Mouse (Mus musculus) embryonic facial prominence, embryonic 12.5 days (tissue): ENCODE data around the gene Wwc1. TPM values are rescaled to one million over a fixed set of nuclear protein-coding genes. Genes with fewer than 3 reads are reported as not detected.

ENCODE experiments used
- ATAC-seq: fragments of 200-750 bp; cut with Nextera tagmentation; 2 replicates; pipeline ENCODE4 v1.8.0; 2017; ENCODE audit not compliant: insufficient number of reproducible peaks, insufficient read depth, low FRiP score, low TSS enrichment
- H3K27ac ChIP-seq: fragments of 300-500 bp; sonication (generic); 2 replicates; pipeline ENCODE4 v1.5.1; 2016; ENCODE audit warnings: mild to moderate bottlenecking
- H3K27me3 ChIP-seq: fragments of 300-500 bp; sonication (generic); 2 replicates; pipeline ENCODE4 v1.6.1; 2016; ENCODE audit warnings: mild to moderate bottlenecking, moderate library complexity
- H3K36me3 ChIP-seq: fragments of 300-500 bp; sonication (generic); 2 replicates; pipeline ENCODE4 v1.6.1; 2016; ENCODE audit warnings: mild to moderate bottlenecking
- H3K4me1 ChIP-seq: fragments of 300-500 bp; sonication (generic); 2 replicates; pipeline ENCODE4 v1.6.1; 2016
- H3K4me2 ChIP-seq: fragments of 300-500 bp; sonication (generic); replicated peaks from 2 replicates; pipeline ENCODE4 v1.6.1; 2016; ENCODE audit warnings: mild to moderate bottlenecking, moderate library complexity
- H3K4me3 ChIP-seq: fragments of 300-500 bp; sonication (generic); 2 replicates; pipeline ENCODE4 v1.5.1; 2016; ENCODE audit warnings: mild to moderate bottlenecking
- H3K9ac ChIP-seq: fragments of 300-500 bp; sonication (generic); 2 replicates; pipeline ENCODE4 v1.6.1; 2016; ENCODE audit warnings: mild to moderate bottlenecking, moderate library complexity
- H3K9me3 ChIP-seq: fragments of 300-500 bp; sonication (generic); 2 replicates; pipeline ENCODE4 v1.6.1; 2016; ENCODE audit warnings: mild to moderate bottlenecking, moderate library complexity
- WGBS: fragments of 180-500 bp; shearing (Covaris S2); methylation state at CpG from one replicate; pipeline ENCODE4 v1.1.7; 2016; 5-methylcytosine and 5-hydroxymethylcytosine counted together
- polyA plus RNA-seq: library from polyadenylated mRNA; unstranded; fragments of >200 nt; fragmentation: Nextera tagmentation; extraction: Ambion mirVana; gene quantifications from 2 replicates; pipeline ENCODE4 v1.2.1, GENCODE M21; 2016

Wwc1 gene
- polyA plus RNA-seq, 1 experiment from 2014 or later = 5.7 TPM

DNA sequence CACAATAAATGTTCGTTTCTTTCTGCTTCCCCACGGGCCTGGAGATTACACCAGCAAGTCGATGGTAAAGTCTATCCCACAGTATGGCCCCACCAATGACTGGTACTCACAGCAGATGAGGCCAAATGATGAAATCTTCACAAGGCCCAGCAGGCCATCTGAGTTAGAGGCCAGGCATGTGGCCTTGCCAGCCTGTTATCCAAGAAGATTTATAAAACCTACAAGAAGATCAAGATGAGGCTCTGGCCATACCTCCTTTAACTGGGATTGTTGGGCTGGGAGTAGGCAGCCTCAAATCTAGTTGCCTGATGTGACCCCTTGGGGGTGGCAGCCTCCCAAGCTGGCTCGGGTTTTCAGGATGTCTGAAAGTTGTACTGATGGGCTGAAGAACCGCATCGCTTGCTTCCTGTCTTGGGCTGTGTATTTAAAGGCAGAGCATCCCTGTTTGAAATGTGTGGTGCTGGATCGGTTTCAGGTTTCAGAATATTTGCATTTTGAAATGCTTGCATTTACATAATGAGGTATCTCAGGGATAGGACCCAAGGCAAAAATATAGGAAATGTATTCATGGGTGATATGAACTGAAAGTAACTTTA lies 75.3 kb downstream of the Wwc1 start:
- H3K4me2 ChIP-seq = no peak overlapping the region
- 74% methylated on average over 7 of the region's 7 CpGs for WGBS
- no peaks in the 10 kb centered on the region for H3K27me3 ChIP-seq
- no peak for ATAC-seq
- H3K9me3 ChIP-seq = no peaks in the 10 kb centered on the region
- H3K4me3 ChIP-seq = no peak overlapping the region
- H3K27ac ChIP-seq = no peak overlapping the region
- no peak overlapping the region for H3K9ac ChIP-seq
- H3K36me3 ChIP-seq = no peaks in the 10 kb centered on the region
- no peaks in the 10 kb centered on the region for H3K4me1 ChIP-seq

GRCm38 (mm10) chr11:35903079-35903478 lies 77.2 kb downstream of the Wwc1 start:
- Histone ChIP-seq H3K4me1 (no peaks in the 10 kb centered on the region), H3K4me2 (no peak overlapping the region), H3K27ac (no peak overlapping the region), H3K4me3 (no peak overlapping the region), H3K27me3 (no peaks in the 10 kb centered on the region), H3K36me3 (no peaks in the 10 kb centered on the region), H3K9me3 (no peaks in the 10 kb centered on the region), H3K9ac (no peak overlapping the region)
- ATAC-seq = no peak
- WGBS = 85% methylated on average over 9 of the region's 9 CpGs

DNA sequence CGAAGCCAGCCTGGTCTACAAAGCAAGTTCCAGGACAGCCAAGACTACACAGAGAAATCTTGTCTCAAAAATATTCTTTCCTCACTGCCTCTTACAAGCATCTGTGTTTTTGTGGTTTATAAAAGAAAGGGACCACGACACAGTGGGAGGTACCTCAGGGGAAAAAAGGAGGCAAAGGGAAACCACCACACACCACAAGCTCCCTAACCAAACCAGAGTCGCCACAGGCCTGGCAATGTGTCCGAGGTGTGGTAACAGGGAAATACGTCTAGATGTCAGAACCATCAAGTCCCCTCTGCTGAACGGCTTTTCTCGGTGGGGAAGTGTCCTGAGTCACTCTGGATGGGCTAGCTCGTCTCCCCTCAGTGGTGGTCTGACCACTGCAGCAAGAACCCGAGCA lies 80.4 kb downstream of the Wwc1 start:
- Histone ChIP-seq H3K27me3 (no peaks in the 10 kb centered on the region), H3K9ac (no peak overlapping the region), H3K4me2 (no peak overlapping the region), H3K27ac (no peak overlapping the region), H3K9me3 (no peaks in the 10 kb centered on the region), H3K4me1 (no peaks in the 10 kb centered on the region), H3K36me3 (no peaks in the 10 kb centered on the region), H3K4me3 (no peak overlapping the region)
- WGBS = 64% methylated on average over 9 of the region's 9 CpGs
- ATAC-seq = no peak

DNA sequence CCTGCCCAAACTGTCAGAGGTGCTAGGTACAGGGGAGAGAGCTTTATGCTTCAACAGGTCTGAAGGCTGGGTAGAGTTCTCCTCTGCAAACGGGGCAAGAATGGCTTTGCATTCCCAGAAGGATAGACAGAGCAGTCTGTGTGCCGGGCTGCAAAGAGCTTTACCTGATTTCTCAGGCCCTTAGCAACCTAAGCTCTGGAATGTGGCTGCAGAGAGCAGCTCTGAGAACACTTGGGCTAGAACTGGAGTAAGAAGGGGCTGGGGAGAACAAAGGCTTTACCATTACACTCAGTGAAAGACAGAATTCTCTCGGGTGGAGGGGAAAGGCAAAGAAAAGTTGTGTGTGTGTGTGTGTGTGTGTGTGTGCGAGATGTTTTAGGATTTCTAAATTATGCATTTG lies 86.9 kb downstream of the Wwc1 start:
- ATAC-seq = no peak
- Histone ChIP-seq H3K4me1 (peaks cover 13% of the 10 kb centered on the region), H3K4me2 (no peak overlapping the region), H3K27ac (peak overlapping the region; percentile 77), H3K4me3 (no peak overlapping the region), H3K27me3 (no peaks in the 10 kb centered on the region), H3K36me3 (no peaks in the 10 kb centered on the region), H3K9me3 (no peaks in the 10 kb centered on the region), H3K9ac (no peak overlapping the region)
- 27% methylated on average over 4 of the region's 4 CpGs for WGBS

GRCm38 (mm10) chr11:35893018-35893421 lies 87.3 kb downstream of the Wwc1 start:
- no peak overlapping the region for H3K4me3 ChIP-seq
- no peak overlapping the region for H3K4me2 ChIP-seq
- H3K27ac ChIP-seq = peak overlapping the region; percentile 77
- WGBS = 23% methylated on average over 10 of the region's 10 CpGs
- no peaks in the 10 kb centered on the region for H3K27me3 ChIP-seq
- peaks cover 13% of the 10 kb centered on the region for H3K4me1 ChIP-seq
- H3K36me3 ChIP-seq = no peaks in the 10 kb centered on the region
- ATAC-seq = no peak
- no peaks in the 10 kb centered on the region for H3K9me3 ChIP-seq
- H3K9ac ChIP-seq = no peak overlapping the region

DNA sequence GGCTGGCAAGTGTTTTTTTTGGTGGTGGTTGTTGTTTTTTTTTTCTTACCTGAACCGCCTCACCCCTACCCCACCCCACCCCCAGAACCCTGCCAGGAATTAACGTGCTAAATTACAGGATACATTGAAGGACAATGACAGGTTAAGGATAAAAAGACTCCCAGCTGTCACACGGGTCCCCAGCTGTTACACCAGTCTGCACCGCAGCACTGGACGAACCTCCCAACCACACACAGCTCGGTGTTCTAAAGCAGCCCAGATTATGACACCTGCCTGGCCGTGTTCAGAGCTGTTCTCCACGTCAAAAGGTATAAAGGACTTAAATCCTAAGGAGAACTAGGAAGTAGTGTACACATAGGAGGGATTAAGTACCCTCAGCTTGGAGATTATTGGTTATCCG lies 88.0 kb downstream of the Wwc1 start:
- ATAC-seq = no peak
- Histone ChIP-seq H3K9me3 (no peaks in the 10 kb centered on the region), H3K27ac (peak overlapping the region; percentile 66), H3K36me3 (no peaks in the 10 kb centered on the region), H3K4me3 (no peak overlapping the region), H3K27me3 (no peaks in the 10 kb centered on the region), H3K9ac (no peak overlapping the region), H3K4me1 (peaks cover 13% of the 10 kb centered on the region), H3K4me2 (no peak overlapping the region)
- 60% methylated on average over 9 of the region's 9 CpGs for WGBS

DNA sequence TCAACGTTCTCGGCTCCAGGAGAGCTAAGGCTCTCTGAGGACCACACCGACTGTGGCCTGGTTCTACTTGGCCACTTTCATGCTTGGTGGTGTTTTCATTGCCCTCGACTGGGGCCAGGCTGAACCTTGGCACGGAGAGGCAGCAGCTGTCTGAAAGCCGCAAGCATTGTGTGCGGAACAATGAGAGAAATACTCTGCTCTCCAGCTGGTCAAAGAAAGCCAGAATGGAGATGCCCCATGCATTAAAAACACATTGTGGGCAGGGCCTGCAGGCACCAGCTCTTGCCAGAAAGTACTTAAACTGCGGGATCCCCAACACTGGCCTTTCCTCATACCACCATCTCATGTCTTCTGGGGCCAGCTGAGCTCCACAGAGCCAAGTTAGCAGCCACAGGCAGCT lies 91.5 kb downstream of the Wwc1 start:
- Histone ChIP-seq H3K4me1 (peaks cover 13% of the 10 kb centered on the region), H3K27me3 (no peaks in the 10 kb centered on the region), H3K9me3 (no peaks in the 10 kb centered on the region), H3K36me3 (no peaks in the 10 kb centered on the region), H3K9ac (no peak overlapping the region), H3K27ac (no peak overlapping the region), H3K4me3 (no peak overlapping the region), H3K4me2 (no peak overlapping the region)
- WGBS = 81% methylated on average over 8 of the region's 8 CpGs
- no peak for ATAC-seq

- no peak overlapping the region for H3K4me3 ChIP-seq
- no peak overlapping the region for H3K27ac ChIP-seq
- H3K4me2 ChIP-seq = no peak overlapping the region
- H3K4me1 ChIP-seq = peaks cover 7% of the 10 kb centered on the region; the same call in 1 of the 2 replicates
- H3K36me3 ChIP-seq = no peaks in the 10 kb centered on the region
- no peak overlapping the region for H3K9ac ChIP-seq
- H3K27me3 ChIP-seq = no peaks in the 10 kb centered on the region
- H3K9me3 ChIP-seq = no peaks in the 10 kb centered on the region
- no peak for ATAC-seq
- 93% methylated on average over 6 of the region's 6 CpGs for WGBS
Measured at GRCm38 (mm10) chr11:35882777-35883176, 97.5 kb downstream of the Wwc1 start.

DNA sequence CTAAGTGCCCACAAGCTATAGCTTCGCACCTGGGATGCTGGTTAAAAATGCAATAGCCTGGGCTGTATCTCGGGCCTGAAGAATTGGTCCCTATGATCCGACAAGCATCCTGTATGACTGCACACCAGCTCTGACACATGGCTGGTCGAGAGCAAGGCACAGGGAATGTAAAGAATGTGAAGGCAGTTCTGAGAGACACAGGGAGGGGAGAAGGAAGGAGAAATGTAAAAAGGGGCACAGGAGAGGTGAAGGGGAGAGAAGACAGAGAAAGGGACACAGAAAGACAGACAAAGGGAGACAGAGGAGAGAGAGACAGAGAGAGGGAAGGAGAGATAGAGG lies 101.8 kb downstream of the Wwc1 start:
- H3K36me3 ChIP-seq = no peaks in the 10 kb centered on the region
- H3K4me1 ChIP-seq = peaks cover 20% of the 10 kb centered on the region; the same call in 1 of the 2 replicates
- H3K27me3 ChIP-seq = peaks cover 7% of the 10 kb centered on the region; the same call in 1 of the 2 replicates
- H3K9ac ChIP-seq = no peak overlapping the region
- no peak for ATAC-seq
- H3K9me3 ChIP-seq = no peaks in the 10 kb centered on the region
- no peak overlapping the region for H3K4me3 ChIP-seq
- 49% methylated on average over 4 of the region's 4 CpGs for WGBS
- no peak overlapping the region for H3K27ac ChIP-seq
- H3K4me2 ChIP-seq = no peak overlapping the region

DNA sequence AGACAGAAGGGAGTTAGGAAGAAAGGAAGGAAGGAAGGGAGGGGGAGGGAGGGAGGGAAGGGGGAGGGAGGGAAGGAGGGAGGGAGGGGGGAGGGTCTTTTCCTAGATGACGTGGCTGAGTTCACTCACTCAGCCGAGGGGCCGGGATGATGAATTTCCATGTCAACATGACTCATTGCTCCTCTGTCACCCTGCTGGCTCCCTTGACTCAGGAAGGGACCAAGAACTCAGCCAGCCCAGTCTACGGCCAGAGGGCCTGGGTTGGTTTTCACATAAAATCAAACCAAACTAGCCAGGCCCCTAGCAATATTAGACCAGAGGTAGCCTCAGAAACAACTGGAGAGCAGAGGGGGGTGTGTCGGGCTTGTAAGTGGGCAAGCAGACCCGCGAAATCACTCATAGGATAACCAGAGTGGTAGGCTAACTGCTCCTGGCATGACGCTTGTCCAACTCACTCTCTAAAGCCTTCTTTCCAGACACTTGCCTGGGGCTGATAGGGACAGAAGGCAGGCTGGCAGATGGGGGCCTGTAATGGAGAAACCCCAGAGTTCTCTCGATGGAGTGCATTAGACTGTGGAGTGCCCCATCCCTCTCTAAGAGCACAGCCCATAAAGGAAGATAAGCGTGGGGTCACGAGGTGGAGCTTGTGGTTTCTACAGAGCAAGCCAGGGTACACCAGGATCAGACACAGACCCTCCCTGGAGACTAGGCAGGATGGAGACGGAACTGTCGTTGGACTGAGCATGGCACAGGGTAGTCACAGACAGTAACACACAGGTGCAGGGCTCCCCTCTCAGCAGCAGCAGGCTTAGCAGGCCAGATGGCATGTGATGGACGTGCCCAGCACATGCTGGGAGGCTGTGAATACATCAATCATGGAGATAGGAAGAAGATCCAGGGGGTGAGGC lies 102.4 kb downstream of the Wwc1 start:
- H3K4me3 ChIP-seq = no peak overlapping the region
- no peaks in the 10 kb centered on the region for H3K9me3 ChIP-seq
- WGBS = 59% methylated on average over 14 of the region's 14 CpGs
- H3K4me2 ChIP-seq = no peak overlapping the region
- H3K27me3 ChIP-seq = peaks cover 7% of the 10 kb centered on the region; the same call in 1 of the 2 replicates
- ATAC-seq = peak; percentile 47; the same call in 1 of the 2 replicates
- H3K4me1 ChIP-seq = peaks cover 20% of the 10 kb centered on the region; the same call in 1 of the 2 replicates
- no peaks in the 10 kb centered on the region for H3K36me3 ChIP-seq
- peak overlapping the region; percentile 25; the same call in 1 of the 2 replicates for H3K27ac ChIP-seq
- H3K9ac ChIP-seq = no peak overlapping the region

DNA sequence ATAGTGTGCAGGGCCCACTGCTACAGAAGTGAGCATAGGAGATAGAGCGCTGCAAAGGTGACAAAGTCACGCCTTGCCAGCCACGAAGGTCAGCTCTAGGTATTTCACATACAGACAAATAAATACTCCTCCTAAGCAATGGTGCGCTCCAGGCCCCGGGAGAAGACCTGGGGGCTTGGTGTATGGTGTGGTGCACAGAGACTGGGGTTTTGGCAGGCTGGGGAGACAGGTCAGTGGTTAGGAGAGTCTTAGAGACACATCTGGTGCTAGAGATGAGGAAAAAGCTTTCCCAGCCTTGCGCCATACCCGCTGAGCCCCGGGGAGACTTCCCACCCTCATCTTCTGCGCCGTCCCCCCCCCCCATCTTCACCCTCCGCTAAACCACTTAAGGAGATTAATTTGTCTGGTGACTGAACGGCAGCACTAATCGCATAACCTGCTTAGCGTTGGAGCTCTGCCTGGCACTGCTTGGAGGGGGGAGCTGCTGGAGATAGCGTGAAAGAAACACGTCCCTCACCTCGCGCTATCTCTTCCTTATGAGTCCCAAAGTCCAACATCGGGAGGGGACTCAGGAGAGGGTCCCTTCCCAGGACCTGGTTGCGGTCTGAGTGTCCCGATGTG lies 106.6 kb downstream of the Wwc1 start:
- Histone ChIP-seq H3K4me2 (peak overlapping the region; percentile 16; the same call in 1 of the 2 replicates), H3K27ac (no peak overlapping the region), H3K9me3 (no peaks in the 10 kb centered on the region), H3K36me3 (0 out of 2 replicates have a peak, but pooled peaks cover 4% of the 10 kb centered on the region), H3K4me1 (peaks cover 25% of the 10 kb centered on the region; the same call in 1 of the 2 replicates), H3K9ac (no peak overlapping the region), H3K4me3 (no peak overlapping the region), H3K27me3 (peaks cover 7% of the 10 kb centered on the region; the same call in 1 of the 2 replicates)
- ATAC-seq = 0 out of 2 replicates have a peak, but pooled peaks have one; percentile 23
- WGBS = 37% methylated on average over 21 of the region's 21 CpGs
